Mouse (Mus musculus): Measurements from ENCODE around the gene Olfr763. TPM values are rescaled to one million over a fixed set of nuclear protein-coding genes. Genes with fewer than 3 reads are reported as not detected.
"Not testable (repeated sequence)": the region's sequence is repeated elsewhere in the genome, so short reads cannot be mapped to it uniquely, and the experiment has no call there.

Olfr763 gene
- total and polyA plus RNA-seq, 3 experiments, result not detected

- TF ChIP-seq TAL1 (conservative IDR thresholded peaks at IDR 0.05; ENCODE audit: low read depth, low read length) (no peak), GATA1 (IDR thresholded peaks at IDR 0.05; ENCODE audit: borderline replicate concordance, low read length) (no peak), GATA2 (IDR thresholded peaks at IDR 0.05; ENCODE audit: borderline replicate concordance, low read depth, low read length) (no peak), POLR2AphosphoS5 (IDR thresholded peaks at IDR 0.05; ENCODE audit: insufficient replicate concordance, low read depth, low read length) (no peak), CTCF (IDR thresholded peaks at IDR 0.05; ENCODE audit: low read depth, low read length) (no peak)
- Histone ChIP-seq H3K36me3 (replicated peaks) (no peaks in the 10 kb centered on the region), H3K9me3 (replicated peaks) (no peaks in the 10 kb centered on the region), H3K4me3 (ENCODE audit: low read depth, low read length) (no peak overlapping the region), H3K4me1 (ENCODE audit: insufficient read depth, low read depth, low read length) (peaks cover 4% of the 10 kb centered on the region; the same call in 1 of the 2 replicates), H3K27me3 (ENCODE audit: insufficient read depth, low read length) (0 out of 2 replicates have a peak, but pooled peaks cover under 1% of the 10 kb centered on the region)
- no peak for ATAC-seq (ENCODE audit: extremely low read depth, insufficient number of reproducible peaks, low FRiP score, poor library complexity, severe bottlenecking)
- DNase-seq (ENCODE audit: low spot score), result no peak
Observed at GRCm38 (mm10) chr10:128976395-128976794, 34.2 kb upstream of the Olfr763 start.

DNA sequence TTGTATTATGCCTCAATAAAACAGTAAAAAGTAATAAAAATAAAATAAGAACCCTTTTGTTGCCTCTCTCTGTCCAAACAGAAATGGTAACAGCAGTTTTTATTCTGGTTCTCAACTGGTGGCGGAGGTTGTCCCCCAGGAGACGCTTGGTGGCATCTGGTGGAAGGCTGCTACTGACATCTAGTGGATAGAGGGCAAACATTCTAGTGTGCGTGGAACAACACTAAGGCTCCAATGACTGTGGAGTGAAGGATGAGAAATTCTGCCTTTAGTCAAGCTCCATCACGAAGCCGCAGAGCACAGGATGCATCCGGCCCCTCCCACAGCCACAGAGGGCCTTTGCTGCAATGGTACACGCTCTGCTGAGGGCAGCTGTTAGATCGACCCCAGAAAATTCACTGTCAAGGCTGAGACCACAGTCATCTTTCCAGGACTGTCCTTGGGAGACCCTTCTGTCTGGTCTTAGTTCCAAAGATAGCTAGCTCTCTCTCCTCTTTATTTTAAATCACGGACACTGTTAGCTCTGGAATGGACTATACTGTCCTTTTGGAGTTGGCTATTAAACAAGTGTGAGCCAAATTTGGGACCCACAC lies 33.0 kb upstream of the Olfr763 start:
- peak; percentile 57; the same call in 1 of the 2 replicates for ATAC-seq (ENCODE audit: extremely low read depth, insufficient number of reproducible peaks, low FRiP score, poor library complexity, severe bottlenecking)

DNA sequence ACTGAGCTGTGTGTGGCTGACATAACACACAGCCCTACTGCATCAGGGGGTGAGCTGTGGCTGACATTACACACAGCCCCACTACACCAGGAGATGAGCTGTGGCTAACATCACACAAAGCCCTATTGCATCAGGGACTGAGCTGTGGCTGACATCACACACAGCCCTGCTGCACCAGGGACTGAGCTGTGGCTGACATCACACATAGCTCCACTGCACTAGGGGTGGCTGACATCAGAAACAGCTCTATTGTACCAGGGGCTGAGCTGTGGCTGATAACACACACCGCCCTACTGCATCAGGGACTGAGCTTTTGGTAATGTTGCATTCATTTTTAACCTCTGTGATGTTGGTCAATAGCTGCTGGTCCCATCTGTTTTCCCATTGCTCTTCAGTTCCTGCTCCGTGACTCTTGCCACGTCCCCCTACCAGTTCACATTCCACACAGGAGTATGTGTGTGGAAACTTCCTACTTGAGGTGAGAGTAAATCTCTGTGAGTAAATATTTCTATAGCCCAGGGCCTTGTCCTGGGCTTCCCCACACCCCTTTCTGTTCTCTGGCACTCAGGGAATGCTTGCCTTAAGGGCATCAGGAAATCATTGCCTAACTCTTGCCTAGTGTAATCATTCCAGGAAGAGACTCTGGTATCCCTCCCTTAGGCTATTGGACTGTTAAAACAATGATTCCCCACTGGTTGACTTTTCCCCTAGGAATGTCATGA lies 29.8 kb upstream of the Olfr763 start:
- H3K9me3 ChIP-seq (replicated peaks), result no peaks in the 10 kb centered on the region
- no peak for DNase-seq (ENCODE audit: low spot score)
- ATAC-seq (ENCODE audit: extremely low read depth, insufficient number of reproducible peaks, low FRiP score, poor library complexity, severe bottlenecking), result no peak
- TF ChIP-seq POLR2AphosphoS5 (IDR thresholded peaks at IDR 0.05; ENCODE audit: insufficient replicate concordance, low read depth, low read length), result peak; percentile 35; the same call in 1 of the 2 replicates
- no peak for TF ChIP-seq TAL1 (conservative IDR thresholded peaks at IDR 0.05; ENCODE audit: low read depth, low read length)
- no peaks in the 10 kb centered on the region for H3K36me3 ChIP-seq (replicated peaks)
- no peak overlapping the region for H3K4me3 ChIP-seq (ENCODE audit: low read depth, low read length)
- 0 out of 2 replicates have a peak, but pooled peaks cover 2% of the 10 kb centered on the region for H3K27me3 ChIP-seq (ENCODE audit: insufficient read depth, low read length)
- peaks cover 4% of the 10 kb centered on the region; the same call in 1 of the 2 replicates for H3K4me1 ChIP-seq (ENCODE audit: insufficient read depth, low read depth, low read length)

More for the DNA sequence above, 33.0 kb upstream of the Olfr763 start:
- H3K4me3 ChIP-seq (ENCODE audit: low read depth, low read length), result no peak overlapping the region
- peaks cover 4% of the 10 kb centered on the region; the same call in 1 of the 2 replicates for H3K4me1 ChIP-seq (ENCODE audit: insufficient read depth, low read depth, low read length)
- H3K36me3 ChIP-seq (replicated peaks), result no peaks in the 10 kb centered on the region
- no peaks in the 10 kb centered on the region for H3K9me3 ChIP-seq (replicated peaks)
- DNase-seq (ENCODE audit: low spot score), result no peak
- H3K27me3 ChIP-seq (ENCODE audit: insufficient read depth, low read length), result 0 out of 2 replicates have a peak, but pooled peaks cover 2% of the 10 kb centered on the region
- TF ChIP-seq GATA1 (IDR thresholded peaks at IDR 0.05; ENCODE audit: borderline replicate concordance, low read length), result no peak
- no peak for TF ChIP-seq POLR2AphosphoS5 (IDR thresholded peaks at IDR 0.05; ENCODE audit: insufficient replicate concordance, low read depth, low read length)
- TF ChIP-seq CTCF (IDR thresholded peaks at IDR 0.05; ENCODE audit: low read depth, low read length), result no peak
- TF ChIP-seq GATA2 (IDR thresholded peaks at IDR 0.05; ENCODE audit: borderline replicate concordance, low read depth, low read length), result no peak
- TF ChIP-seq TAL1 (conservative IDR thresholded peaks at IDR 0.05; ENCODE audit: low read depth, low read length), result no peak

GRCm38 (mm10) chr10:128989131-128989530 lies 21.5 kb upstream of the Olfr763 start, which contains the start of gene Olfr9:
TSS of gene Olfr9 (plus strand) at chr10:128989431.
- H3K36me3 ChIP-seq (replicated peaks); DNase-seq (ENCODE audit: low spot score); H3K4me1 ChIP-seq (ENCODE audit: insufficient read depth, low read depth, low read length); H3K4me3 ChIP-seq (ENCODE audit: low read depth, low read length); H3K9me3 ChIP-seq (replicated peaks); ATAC-seq (ENCODE audit: extremely low read depth, insufficient number of reproducible peaks, low FRiP score, poor library complexity, severe bottlenecking); H3K27me3 ChIP-seq (ENCODE audit: insufficient read depth, low read length): not testable (repeated sequence)

DNA sequence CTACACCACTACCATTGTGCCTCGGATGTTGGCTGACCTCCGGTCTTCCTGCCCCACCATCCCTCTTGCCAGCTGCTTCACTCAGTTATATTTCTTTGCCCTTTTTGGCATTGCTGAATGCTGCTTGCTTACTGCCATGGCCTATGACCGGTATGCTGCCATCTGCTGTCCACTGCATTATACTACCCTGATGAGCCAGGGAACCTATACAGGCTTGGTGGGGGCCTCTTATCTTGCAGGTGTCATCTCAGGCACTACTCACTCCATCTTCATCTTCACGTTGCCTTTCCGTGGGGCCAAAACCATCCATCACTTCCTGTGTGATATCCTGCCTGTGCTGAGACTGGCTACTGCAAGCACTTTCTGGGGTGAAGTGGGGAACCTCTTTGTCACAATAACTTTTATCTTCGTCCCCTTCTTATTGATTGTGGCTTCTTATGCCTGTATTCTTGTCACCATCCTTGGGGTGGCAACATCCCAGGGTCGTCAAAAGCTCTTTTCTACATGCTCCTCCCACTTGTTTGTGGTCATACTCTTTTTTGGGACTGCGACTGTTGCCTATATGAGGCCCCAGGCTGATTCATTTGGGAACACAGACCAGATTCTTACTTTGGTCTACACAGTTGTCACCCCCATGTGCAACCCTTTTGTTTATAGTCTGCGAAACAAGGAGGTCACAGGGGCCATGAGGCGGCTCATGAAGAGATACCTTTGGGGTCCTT lies 20.3 kb upstream of the Olfr763 start:
- ATAC-seq (ENCODE audit: extremely low read depth, insufficient number of reproducible peaks, low FRiP score, poor library complexity, severe bottlenecking), result peak; percentile 63
- H3K4me1 ChIP-seq (ENCODE audit: insufficient read depth, low read depth, low read length); H3K4me3 ChIP-seq (ENCODE audit: low read depth, low read length); H3K9me3 ChIP-seq (replicated peaks); H3K27me3 ChIP-seq (ENCODE audit: insufficient read depth, low read length); DNase-seq (ENCODE audit: low spot score); H3K36me3 ChIP-seq (replicated peaks): not testable (repeated sequence)

GRCm38 (mm10) chr10:128990994-128991393 lies 19.6 kb upstream of the Olfr763 start:
- Histone ChIP-seq H3K27me3 (ENCODE audit: insufficient read depth, low read length) (no peaks in the 10 kb centered on the region), H3K4me1 (ENCODE audit: insufficient read depth, low read depth, low read length) (no peaks in the 10 kb centered on the region), H3K4me3 (ENCODE audit: low read depth, low read length) (no peak overlapping the region), H3K36me3 (replicated peaks) (no peaks in the 10 kb centered on the region), H3K9me3 (replicated peaks) (no peaks in the 10 kb centered on the region)
- no peak for DNase-seq (ENCODE audit: low spot score)
- no peak for TF ChIP-seq GATA1 (IDR thresholded peaks at IDR 0.05; ENCODE audit: borderline replicate concordance, low read length)
- TF ChIP-seq POLR2AphosphoS5 (IDR thresholded peaks at IDR 0.05; ENCODE audit: insufficient replicate concordance, low read depth, low read length), result no peak
- TF ChIP-seq CTCF (IDR thresholded peaks at IDR 0.05; ENCODE audit: low read depth, low read length), result no peak
- TF ChIP-seq TAL1 (conservative IDR thresholded peaks at IDR 0.05; ENCODE audit: low read depth, low read length), result no peak
- TF ChIP-seq GATA2 (IDR thresholded peaks at IDR 0.05; ENCODE audit: borderline replicate concordance, low read depth, low read length), result no peak
- ATAC-seq (ENCODE audit: extremely low read depth, insufficient number of reproducible peaks, low FRiP score, poor library complexity, severe bottlenecking), result no peak
